Mouse (Mus musculus): ENCODE results near the gene Dner.
A peak's percentile ranks its signal among the peaks of the same experiment; 100 is the strongest.

Gene Dner

GRCm38 (mm10) chr1:84695517-84696411, at the start of gene Dner:
Gene Dner, minus strand, starts transcription at chr1:84696221.
- peak; percentile 40 for DNase-seq (ENCODE audit: low spot score)

- no peak for DNase-seq (ENCODE audit: low spot score)
Measured at GRCm38 (mm10) chr1:84742156-84742555, 46.1 kb upstream of the Dner start.

GRCm38 (mm10) chr1:84740080-84740479, 44.1 kb upstream of the Dner start:
- no peak for DNase-seq (ENCODE audit: low spot score)

- DNase-seq (ENCODE audit: low spot score): no peak
Measured at GRCm38 (mm10) chr1:84737097-84737496, 41.1 kb upstream of the Dner start.

GRCm38 (mm10) chr1:84733799-84734198, 37.8 kb upstream of the Dner start:
- DNase-seq (ENCODE audit: low spot score): no peak

GRCm38 (mm10) chr1:84731763-84732162, 35.7 kb upstream of the Dner start:
- DNase-seq (ENCODE audit: low spot score): no peak

GRCm38 (mm10) chr1:84722841-84723240, 26.8 kb upstream of the Dner start:
- DNase-seq (ENCODE audit: low spot score): no peak

GRCm38 (mm10) chr1:84722371-84722770, 26.4 kb upstream of the Dner start:
- no peak for DNase-seq (ENCODE audit: low spot score)

- no peak for DNase-seq (ENCODE audit: low spot score)
Measured at GRCm38 (mm10) chr1:84721942-84722341, 25.9 kb upstream of the Dner start.

GRCm38 (mm10) chr1:84709810-84710785, 14.1 kb upstream of the Dner start:
- no peak for DNase-seq (ENCODE audit: low spot score)

GRCm38 (mm10) chr1:84709406-84709805, 13.4 kb upstream of the Dner start:
- no peak for DNase-seq (ENCODE audit: low spot score)

- no peak for DNase-seq (ENCODE audit: low spot score)
Measured at GRCm38 (mm10) chr1:84700254-84700653, 4.2 kb upstream of the Dner start.

- DNase-seq (ENCODE audit: low spot score): peak; percentile 7
Measured at GRCm38 (mm10) chr1:84697136-84697535, 1.1 kb upstream of the Dner start.

- DNase-seq (ENCODE audit: low spot score): no peak
Measured at GRCm38 (mm10) chr1:84694688-84695474, 1.1 kb downstream of the Dner start.

GRCm38 (mm10) chr1:84677910-84678309, 18.1 kb downstream of the Dner start:
- no peak for DNase-seq (ENCODE audit: low spot score)

GRCm38 (mm10) chr1:84668100-84668846, 27.7 kb downstream of the Dner start:
- no peak for DNase-seq (ENCODE audit: low spot score)

- no peak for DNase-seq (ENCODE audit: low spot score)
Measured at GRCm38 (mm10) chr1:84667660-84668059, 28.4 kb downstream of the Dner start.

GRCm38 (mm10) chr1:84664377-84665118, 31.5 kb downstream of the Dner start:
- no peak for DNase-seq (ENCODE audit: low spot score)

GRCm38 (mm10) chr1:84646781-84647180, 49.2 kb downstream of the Dner start:
- no peak for DNase-seq (ENCODE audit: low spot score)

- no peak for DNase-seq (ENCODE audit: low spot score)
Measured at GRCm38 (mm10) chr1:84640463-84640862, 55.6 kb downstream of the Dner start.
